Mouse (Mus musculus) right cerebral cortex, postnatal 14 days (tissue): ENCODE results near the gene Sympk.

ENCODE experiments used
- DNase-seq: peaks from one replicate; pipeline ENCODE4 v3.0.0; 2022

Sympk gene

GRCm38 (mm10) chr7:19024096-19024506 lies at the start of gene Sympk:
Sympk (plus strand) TSS chr7:19024377.
- DNase-seq = peak; percentile 94

- no peak for DNase-seq
These were observed 45.8 kb upstream of the Sympk start for GRCm38 (mm10) chr7:18978381-18978780.

GRCm38 (mm10) chr7:18986503-18986902 lies 37.7 kb upstream of the Sympk start:
- DNase-seq = no peak

- DNase-seq = no peak
These were observed 37.1 kb upstream of the Sympk start, which contains the start of gene Nanos2 for GRCm38 (mm10) chr7:18987100-18987499. Nanos2 (plus strand) TSS chr7:18987400.

- no peak for DNase-seq
These were observed 36.4 kb upstream of the Sympk start for GRCm38 (mm10) chr7:18987747-18988146.

GRCm38 (mm10) chr7:18988780-18989179 lies 35.4 kb upstream of the Sympk start:
- no peak for DNase-seq

GRCm38 (mm10) chr7:18989995-18990394 lies 34.2 kb upstream of the Sympk start:
- no peak for DNase-seq

GRCm38 (mm10) chr7:18990601-18991295 lies 33.4 kb upstream of the Sympk start, which contains the start of gene Mypop:
Mypop (plus strand) TSS chr7:18991245.
- DNase-seq = peak; percentile 100

GRCm38 (mm10) chr7:18991660-18992293 lies 32.4 kb upstream of the Sympk start:
- no peak for DNase-seq

GRCm38 (mm10) chr7:18992294-18992675 lies 31.9 kb upstream of the Sympk start:
- peak; percentile 56 for DNase-seq

- no peak for DNase-seq
These were observed 31.1 kb upstream of the Sympk start for GRCm38 (mm10) chr7:18993036-18993435.

GRCm38 (mm10) chr7:18998835-18999234 lies 25.3 kb upstream of the Sympk start:
- no peak for DNase-seq

- no peak for DNase-seq
These were observed 23.8 kb upstream of the Sympk start for GRCm38 (mm10) chr7:19000421-19000820.

- no peak for DNase-seq
These were observed 22.9 kb upstream of the Sympk start for GRCm38 (mm10) chr7:19001066-19001806.

- DNase-seq = no peak
These were observed 22.4 kb upstream of the Sympk start for GRCm38 (mm10) chr7:19001807-19002085.

- no peak for DNase-seq
These were observed 22.1 kb upstream of the Sympk start for GRCm38 (mm10) chr7:19002115-19002514.

- DNase-seq = no peak
These were observed 21.2 kb upstream of the Sympk start for GRCm38 (mm10) chr7:19002848-19003498.

GRCm38 (mm10) chr7:19003902-19004630 lies 20.1 kb upstream of the Sympk start, which contains the start of gene Irf2bp1:
Irf2bp1 (plus strand) TSS chr7:19004044.
- DNase-seq = peak; percentile 92

- DNase-seq = no peak
These were observed 19.5 kb upstream of the Sympk start for GRCm38 (mm10) chr7:19004631-19005079.

GRCm38 (mm10) chr7:19005417-19006121 lies 18.6 kb upstream of the Sympk start:
- no peak for DNase-seq

- peak; percentile 82 for DNase-seq
These were observed 17.7 kb upstream of the Sympk start for GRCm38 (mm10) chr7:19006476-19006875.
